Mouse (Mus musculus) hindbrain, embryonic 12.5 days (tissue): Measurements from ENCODE around the gene Mapkap1. TPM values are rescaled to one million over a fixed set of nuclear protein-coding genes. Genes with fewer than 3 reads are reported as not detected.
A peak's percentile ranks its signal among the peaks of the same experiment; 100 is the strongest.
"Not testable (repeated sequence)": the region's sequence is repeated elsewhere in the genome, so short reads cannot be mapped to it uniquely, and the experiment has no call there.

ENCODE experiments used
- ATAC-seq: fragments of 200-750 bp; cut with Nextera tagmentation; 2 replicates; pipeline ENCODE4 v1.8.0; 2017; ENCODE audit warnings: moderate TSS enrichment; ENCODE audit not compliant: low FRiP score
- H3K27ac ChIP-seq: fragments of 300-500 bp; sonication (generic); 2 replicates; pipeline ENCODE4 v1.5.1; 2016; ENCODE audit warnings: mild to moderate bottlenecking
- H3K27me3 ChIP-seq: fragments of 300-500 bp; sonication (generic); 2 replicates; pipeline ENCODE4 v1.6.1; 2016; ENCODE audit warnings: mild to moderate bottlenecking
- H3K36me3 ChIP-seq: fragments of 300-500 bp; sonication (generic); 2 replicates; pipeline ENCODE4 v1.6.1; 2016; ENCODE audit warnings: mild to moderate bottlenecking
- H3K4me1 ChIP-seq: fragments of 300-500 bp; sonication (generic); 2 replicates; pipeline ENCODE4 v1.6.1; 2016
- H3K4me2 ChIP-seq: fragments of 300-500 bp; sonication (generic); replicated peaks from 2 replicates; pipeline ENCODE4 v1.6.1; 2016; ENCODE audit warnings: mild to moderate bottlenecking
- H3K4me3 ChIP-seq: fragments of 300-500 bp; sonication (generic); 2 replicates; pipeline ENCODE4 v1.5.1; 2016; ENCODE audit warnings: mild to moderate bottlenecking
- H3K9ac ChIP-seq: fragments of 300-500 bp; sonication (generic); 2 replicates; pipeline ENCODE4 v1.6.1; 2016; ENCODE audit warnings: mild to moderate bottlenecking, moderate library complexity
- H3K9me3 ChIP-seq: fragments of 300-500 bp; sonication (generic); replicated peaks from 2 replicates; pipeline ENCODE4 v1.6.1; 2016; ENCODE audit warnings: mild to moderate bottlenecking
- WGBS: fragments of 180-500 bp; shearing (Covaris S2); methylation state at CpG from one replicate; pipeline ENCODE4 v1.1.7; 2016; 5-methylcytosine and 5-hydroxymethylcytosine counted together
- polyA plus RNA-seq: library from polyadenylated mRNA; unstranded; fragments of >200 nt; fragmentation: Nextera tagmentation; extraction: Ambion mirVana; gene quantifications from 2 replicates; pipeline ENCODE4 v1.2.1, GENCODE M21; 2016

The Mapkap1 gene
- polyA plus RNA-seq, 1 experiment from 2014 or later, result 109 TPM

DNA sequence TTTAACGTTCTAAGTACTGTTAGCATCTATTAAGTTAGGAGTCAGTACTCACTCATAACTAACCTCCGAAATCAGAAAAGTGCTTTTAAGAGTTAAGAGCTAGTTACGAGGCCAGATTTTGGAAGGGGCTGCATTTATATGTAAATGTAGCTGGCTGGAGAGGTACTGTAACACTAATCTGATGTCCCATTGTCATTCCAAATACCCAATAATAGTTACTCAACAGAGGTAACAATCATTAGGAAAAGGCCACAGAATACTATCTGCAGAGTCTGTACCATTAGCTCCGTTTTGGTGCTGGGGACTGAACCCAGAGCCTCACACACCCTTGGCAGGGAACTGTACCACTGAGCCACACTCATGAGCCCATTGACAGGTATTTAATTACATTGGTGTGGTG lies 7.0 kb upstream of the Mapkap1 start:
- no peaks in the 10 kb centered on the region for H3K9me3 ChIP-seq
- no peaks in the 10 kb centered on the region for H3K27me3 ChIP-seq
- no peaks in the 10 kb centered on the region for H3K4me1 ChIP-seq
- H3K27ac ChIP-seq, result no peak overlapping the region
- no peak for ATAC-seq
- no peak overlapping the region for H3K4me2 ChIP-seq
- H3K4me3 ChIP-seq, result no peak overlapping the region
- H3K36me3 ChIP-seq, result no peaks in the 10 kb centered on the region
- no peak overlapping the region for H3K9ac ChIP-seq
- 55% methylated on average over 4 of the region's 4 CpGs for WGBS

GRCm38 (mm10) chr2:34407596-34407995 lies 1.0 kb downstream of the Mapkap1 start:
- H3K4me3 ChIP-seq, result peak overlapping the region; percentile 89
- ATAC-seq, result no peak
- no peaks in the 10 kb centered on the region for H3K9me3 ChIP-seq
- no peak overlapping the region for H3K27ac ChIP-seq
- H3K4me1 ChIP-seq, result peaks cover 18% of the 10 kb centered on the region
- WGBS, result 41% methylated on average over 7 of the region's 7 CpGs
- no peaks in the 10 kb centered on the region for H3K27me3 ChIP-seq
- H3K9ac ChIP-seq, result peak overlapping the region; percentile 89
- no peaks in the 10 kb centered on the region for H3K36me3 ChIP-seq
- peak overlapping the region; percentile 87 for H3K4me2 ChIP-seq

- no peak for ATAC-seq
- no peaks in the 10 kb centered on the region for H3K9me3 ChIP-seq
- H3K4me1 ChIP-seq, result peaks cover 18% of the 10 kb centered on the region
- H3K4me3 ChIP-seq, result no peak overlapping the region
- no peaks in the 10 kb centered on the region for H3K36me3 ChIP-seq
- 94% methylated on average over 10 of the region's 10 CpGs for WGBS
- no peak overlapping the region for H3K27ac ChIP-seq
- H3K27me3 ChIP-seq, result no peaks in the 10 kb centered on the region
- no peak overlapping the region for H3K9ac ChIP-seq
- no peak overlapping the region for H3K4me2 ChIP-seq
These were observed 1.8 kb downstream of the Mapkap1 start for GRCm38 (mm10) chr2:34408341-34408740.

GRCm38 (mm10) chr2:34409741-34410340 lies 3.3 kb downstream of the Mapkap1 start:
- 87% methylated on average over 5 of the region's 5 CpGs for WGBS
- ATAC-seq, result no peak
- peaks cover 18% of the 10 kb centered on the region for H3K4me1 ChIP-seq

GRCm38 (mm10) chr2:34420256-34420655 lies 13.7 kb downstream of the Mapkap1 start:
- Histone ChIP-seq H3K9me3 (no peaks in the 10 kb centered on the region), H3K9ac (no peak overlapping the region), H3K4me1 (no peaks in the 10 kb centered on the region), H3K36me3 (peaks cover 3% of the 10 kb centered on the region; the same call in 1 of the 2 replicates), H3K27me3 (no peaks in the 10 kb centered on the region), H3K4me3 (no peak overlapping the region), H3K4me2 (no peak overlapping the region), H3K27ac (no peak overlapping the region)
- 70% methylated on average over 1 of the region's 1 CpGs for WGBS
- no peak for ATAC-seq

More at GRCm38 (mm10) chr2:34409741-34410340, 3.3 kb downstream of the Mapkap1 start:
- Histone ChIP-seq H3K4me3 (no peak overlapping the region), H3K27me3 (no peaks in the 10 kb centered on the region), H3K36me3 (no peaks in the 10 kb centered on the region), H3K9ac (no peak overlapping the region), H3K9me3 (no peaks in the 10 kb centered on the region), H3K4me2 (no peak overlapping the region), H3K27ac (no peak overlapping the region)

GRCm38 (mm10) chr2:34424186-34424585 lies 17.6 kb downstream of the Mapkap1 start:
- WGBS, result 92% methylated on average over 3 of the region's 3 CpGs
- H3K27ac ChIP-seq, result no peak overlapping the region
- no peaks in the 10 kb centered on the region for H3K4me1 ChIP-seq
- H3K9me3 ChIP-seq, result no peaks in the 10 kb centered on the region
- peaks cover 3% of the 10 kb centered on the region; the same call in 1 of the 2 replicates for H3K36me3 ChIP-seq
- no peak for ATAC-seq
- no peak overlapping the region for H3K4me2 ChIP-seq
- no peak overlapping the region for H3K4me3 ChIP-seq
- no peaks in the 10 kb centered on the region for H3K27me3 ChIP-seq
- H3K9ac ChIP-seq, result no peak overlapping the region

GRCm38 (mm10) chr2:34425573-34426223 lies 19.1 kb downstream of the Mapkap1 start:
- WGBS, result 89% methylated on average over 4 of the region's 4 CpGs
- Histone ChIP-seq H3K9ac (no peak overlapping the region), H3K27ac (no peak overlapping the region), H3K4me3 (no peak overlapping the region), H3K36me3 (peaks cover 3% of the 10 kb centered on the region; the same call in 1 of the 2 replicates), H3K9me3 (no peaks in the 10 kb centered on the region), H3K27me3 (no peaks in the 10 kb centered on the region), H3K4me2 (no peak overlapping the region), H3K4me1 (no peaks in the 10 kb centered on the region)
- ATAC-seq, result no peak

DNA sequence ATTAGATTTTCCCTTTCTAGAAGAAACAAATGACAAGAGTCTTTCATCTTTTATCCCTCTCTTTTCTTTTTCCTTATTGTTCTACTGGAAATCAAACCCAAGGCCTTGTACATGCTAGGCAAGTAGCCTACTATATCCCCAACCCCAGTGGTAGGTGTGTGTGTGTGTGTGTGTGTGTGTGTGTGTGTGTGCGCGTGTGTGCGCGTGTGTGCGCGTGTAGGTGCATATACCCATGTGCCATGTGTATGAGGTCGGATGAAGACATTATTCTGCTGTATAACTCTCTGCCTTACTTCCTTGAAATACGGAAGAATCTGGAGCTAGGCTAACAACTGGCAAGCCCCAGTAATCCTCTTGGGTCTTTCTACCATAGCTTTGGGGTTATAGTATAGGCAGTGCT lies 24.1 kb downstream of the Mapkap1 start:
- H3K27me3 ChIP-seq, result no peaks in the 10 kb centered on the region
- H3K27ac ChIP-seq, result no peak overlapping the region
- ATAC-seq, result no peak
- H3K4me3 ChIP-seq, result no peak overlapping the region
- H3K4me1 ChIP-seq, result no peaks in the 10 kb centered on the region
- H3K4me2 ChIP-seq, result no peak overlapping the region
- 96% methylated on average over 8 of the region's 8 CpGs for WGBS
- no peak overlapping the region for H3K9ac ChIP-seq
- H3K9me3 ChIP-seq, result no peaks in the 10 kb centered on the region
- peaks cover 9% of the 10 kb centered on the region for H3K36me3 ChIP-seq

DNA sequence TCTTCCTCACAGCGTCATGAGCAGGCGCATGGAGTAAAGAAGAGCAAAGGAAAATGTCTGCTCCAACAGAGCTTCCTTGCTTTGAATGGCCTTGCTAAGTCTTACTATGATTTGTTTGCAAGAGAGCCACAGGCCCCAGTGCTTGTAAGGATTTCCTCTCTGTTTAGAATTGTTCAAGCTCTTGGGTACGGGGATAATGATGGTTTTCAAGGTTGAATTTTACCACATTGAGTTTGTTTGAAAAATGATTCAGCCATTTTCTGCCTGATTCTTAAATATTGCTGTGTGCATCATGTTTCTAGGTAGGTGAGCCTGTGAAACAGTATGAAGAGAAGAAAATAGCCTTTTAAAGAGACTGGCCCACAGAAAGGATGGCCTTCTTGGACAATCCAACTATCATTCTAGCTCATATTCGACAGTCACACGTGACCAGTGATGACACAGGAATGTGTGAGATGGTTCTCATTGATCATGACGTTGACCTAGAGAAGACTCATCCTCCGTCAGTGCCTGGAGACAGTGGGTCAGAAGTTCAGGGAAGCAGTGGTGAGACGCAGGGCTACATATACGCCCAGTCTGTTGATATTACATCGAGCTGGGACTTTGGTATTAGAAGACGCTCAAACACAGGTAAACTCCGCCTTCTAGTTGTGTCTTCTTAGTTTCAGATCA lies 25.3 kb downstream of the Mapkap1 start:
- Histone ChIP-seq H3K36me3 (peaks cover 17% of the 10 kb centered on the region), H3K9me3 (no peaks in the 10 kb centered on the region), H3K27me3 (no peaks in the 10 kb centered on the region), H3K27ac (no peak overlapping the region), H3K4me1 (no peaks in the 10 kb centered on the region), H3K4me3 (no peak overlapping the region), H3K9ac (no peak overlapping the region), H3K4me2 (no peak overlapping the region)
- ATAC-seq, result no peak
- WGBS, result 95% methylated on average over 12 of the region's 12 CpGs

DNA sequence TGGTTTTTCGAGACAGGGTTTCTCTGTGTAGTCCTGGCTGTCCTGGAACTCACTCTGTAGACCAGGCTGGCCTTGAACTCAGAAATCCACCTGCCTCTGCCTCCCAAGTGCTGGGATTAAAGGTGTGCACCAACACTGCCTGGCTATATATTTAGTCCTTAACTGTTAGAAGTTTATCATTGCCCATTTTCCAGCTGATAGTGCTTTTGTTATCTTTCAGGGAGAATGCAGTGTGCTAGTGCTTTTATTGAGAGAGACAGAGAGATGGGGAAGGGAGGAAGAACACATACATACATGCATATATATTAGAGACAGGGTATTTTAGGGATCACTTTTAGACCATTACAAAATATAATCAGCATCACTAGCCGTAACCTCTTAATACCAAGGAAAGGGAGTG lies 26.3 kb downstream of the Mapkap1 start:
- ATAC-seq, H3K27me3 ChIP-seq, H3K9ac ChIP-seq, H3K9me3 ChIP-seq, H3K4me3 ChIP-seq, H3K4me1 ChIP-seq, H3K4me2 ChIP-seq, H3K27ac ChIP-seq: not testable (repeated sequence)
- peaks cover 21% of the 10 kb centered on the region for H3K36me3 ChIP-seq
- 100% methylated on average over 1 of the region's 2 CpGs for WGBS

GRCm38 (mm10) chr2:34436321-34436720 lies 29.8 kb downstream of the Mapkap1 start:
- WGBS, result 90% methylated on average over 3 of the region's 3 CpGs
- H3K4me3 ChIP-seq, result no peak overlapping the region
- no peak overlapping the region for H3K9ac ChIP-seq
- peaks cover 21% of the 10 kb centered on the region for H3K36me3 ChIP-seq
- H3K4me2 ChIP-seq, result no peak overlapping the region
- H3K27ac ChIP-seq, result no peak overlapping the region
- H3K27me3 ChIP-seq, result no peaks in the 10 kb centered on the region
- no peak for ATAC-seq
- no peaks in the 10 kb centered on the region for H3K9me3 ChIP-seq
- no peaks in the 10 kb centered on the region for H3K4me1 ChIP-seq

- Histone ChIP-seq H3K9me3 (no peaks in the 10 kb centered on the region), H3K9ac (no peak overlapping the region), H3K36me3 (no peaks in the 10 kb centered on the region), H3K27me3 (no peaks in the 10 kb centered on the region), H3K4me2 (no peak overlapping the region), H3K4me1 (peaks cover 10% of the 10 kb centered on the region), H3K27ac (no peak overlapping the region), H3K4me3 (no peak overlapping the region)
- 70% methylated on average over 4 of the region's 4 CpGs for WGBS
- ATAC-seq, result no peak
These were observed 42.2 kb downstream of the Mapkap1 start for GRCm38 (mm10) chr2:34448756-34449155.
